Mouse (Mus musculus): Measurements from ENCODE around the gene Atp8a2.

DNA sequence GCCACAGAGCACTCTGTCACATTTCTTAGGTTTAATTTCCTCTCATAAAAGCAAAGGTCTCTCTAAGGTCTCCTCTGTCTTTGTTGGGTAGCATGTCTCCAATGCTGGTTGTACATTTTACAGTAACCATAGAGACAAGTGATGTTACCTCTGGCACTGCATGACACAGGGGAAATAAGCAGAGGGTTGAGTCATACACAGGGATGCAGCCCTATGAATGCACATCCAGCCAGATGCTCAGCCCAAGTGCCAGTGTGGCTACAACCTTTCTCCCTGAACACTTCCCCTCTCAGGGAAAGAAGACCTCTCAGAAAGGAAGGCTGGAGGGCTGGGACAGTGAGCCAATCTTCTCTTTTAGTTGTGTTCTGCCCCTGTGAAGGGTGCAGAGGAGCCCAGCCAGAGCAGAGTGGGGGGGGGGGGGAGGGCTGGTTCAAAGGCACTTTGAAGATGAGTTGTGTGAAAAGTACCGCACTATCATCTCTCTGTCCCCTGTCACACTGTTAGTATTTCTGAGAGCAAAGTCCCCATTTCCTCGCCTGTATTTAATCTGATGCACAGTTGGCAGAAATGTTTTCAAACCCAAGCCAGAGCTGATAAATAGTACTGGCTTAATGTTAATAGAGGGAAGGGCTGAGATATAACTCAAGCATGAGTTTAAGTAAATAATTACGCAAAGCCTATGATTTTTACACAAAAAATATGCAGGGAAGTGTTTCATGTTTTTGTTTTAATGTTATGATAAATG is 467.5 kb downstream of the Atp8a2 start:
- no peak for TF ChIP-seq CTCF (IDR thresholded peaks at IDR 0.05; ENCODE audit: borderline replicate concordance, insufficient read depth, low read depth, low read length)
- TF ChIP-seq POLR2A (IDR thresholded peaks at IDR 0.05; ENCODE audit: borderline replicate concordance, insufficient read depth, low read length), result no peak

All from cerebellum, adult 2 months (tissue).